Mouse (Mus musculus) CD4-positive helper T cell, adult 2 months (primary cell): ENCODE results near the gene Ecsit.

Source experiments
- DNase-seq: peaks from one replicate; pipeline ENCODE4 v3.0.0-alpha.2; 2012; ENCODE audit warnings: low read depth, missing footprints, low spot score

Ecsit gene

GRCm38 (mm10) chr9:22051161-22051957, 33.9 kb downstream of the Ecsit start:
- DNase-seq, result no peak

GRCm38 (mm10) chr9:22050351-22050889, 34.8 kb downstream of the Ecsit start:
- DNase-seq, result peak; percentile 60

- no peak for DNase-seq
These were observed 35.4 kb downstream of the Ecsit start for GRCm38 (mm10) chr9:22049721-22050270.

- no peak for DNase-seq
These were observed 35.9 kb downstream of the Ecsit start for GRCm38 (mm10) chr9:22049315-22049714.

- no peak for DNase-seq
These were observed 37.9 kb downstream of the Ecsit start for GRCm38 (mm10) chr9:22047329-22047728.

GRCm38 (mm10) chr9:22041832-22042231, 43.4 kb downstream of the Ecsit start:
- no peak for DNase-seq

- DNase-seq, result no peak
These were observed 47.4 kb downstream of the Ecsit start for GRCm38 (mm10) chr9:22037826-22038225.

- DNase-seq, result no peak
These were observed 49.8 kb downstream of the Ecsit start for GRCm38 (mm10) chr9:22035300-22036044.

- no peak for DNase-seq
These were observed 54.9 kb downstream of the Ecsit start for GRCm38 (mm10) chr9:22030386-22030785.

GRCm38 (mm10) chr9:22028467-22028866, 56.8 kb downstream of the Ecsit start:
- DNase-seq, result no peak

GRCm38 (mm10) chr9:22024592-22024991, 60.6 kb downstream of the Ecsit start:
- DNase-seq, result no peak
